Mouse (Mus musculus) liver, embryonic 14.5 days (tissue): ENCODE data around the gene Cyp2s1. TPM values are rescaled to one million over a fixed set of nuclear protein-coding genes. Genes with fewer than 3 reads are reported as not detected.

ENCODE experiments used
- ATAC-seq: fragments of 200-750 bp; cut with Nextera tagmentation; 2 replicates; pipeline ENCODE4 v1.8.0; 2017; ENCODE audit warnings: moderate number of reproducible peaks, mild to moderate bottlenecking, moderate library complexity; ENCODE audit not compliant: insufficient read depth
- DNase-seq, 3 experiments: peaks; one replicate each; pipeline ENCODE4 v3.0.0-alpha.2; 2012 to 2013; ENCODE audit warnings: low read depth in 3 of 3, low spot score in 3 of 3
- H3K27ac ChIP-seq: fragments of 300-500 bp; sonication (generic); 2 replicates; pipeline ENCODE4 v1.5.1; 2014; ENCODE audit warnings: moderate library complexity, mild to moderate bottlenecking, control low read depth, inconsistent platforms
- H3K27me3 ChIP-seq: fragments of 300-500 bp; sonication (generic); 2 replicates; pipeline ENCODE4 v1.6.1; 2014; ENCODE audit warnings: mild to moderate bottlenecking, low read length, moderate library complexity; ENCODE audit not compliant: control insufficient read depth, insufficient read depth
- H3K36me3 ChIP-seq: fragments of 300-500 bp; sonication (generic); replicated peaks from 2 replicates; pipeline ENCODE4 v1.6.1; 2014; ENCODE audit warnings: low read depth; ENCODE audit not compliant: control insufficient read depth, insufficient read depth
- H3K4me1 ChIP-seq, 2 experiments: fragments of 200-500 bp in 1 of 2; fragments of 300-500 bp in 1 of 2; sonication (generic) in 1 of 2; replicated peaks; 2 replicates each; pipeline ENCODE4 v1.6.1; 2012 to 2014; ENCODE audit warnings: antibody characterized with exemption in 1 of 2, inconsistent platforms in 1 of 2, low read length in 1 of 2; ENCODE audit not compliant: control insufficient read depth in 2 of 2, insufficient read depth in 2 of 2
- H3K4me2 ChIP-seq: fragments of 300-500 bp; sonication (generic); 2 replicates; pipeline ENCODE4 v1.6.1; 2014; ENCODE audit warnings: low read depth, mild to moderate bottlenecking, control low read depth, moderate library complexity
- H3K4me3 ChIP-seq, 2 experiments: fragments of 200-500 bp in 1 of 2; fragments of 300-500 bp in 1 of 2; sonication (generic) in 1 of 2; 2 replicates each; pipeline ENCODE4 v1.5.1; 2012 to 2014; ENCODE audit warnings: low read depth in 2 of 2, low read length in 2 of 2, mild to moderate bottlenecking in 2 of 2, control low read depth in 1 of 2, inconsistent platforms in 1 of 2, moderate library complexity in 1 of 2; ENCODE audit not compliant: insufficient read depth in 1 of 2
- H3K9ac ChIP-seq: fragments of 300-500 bp; sonication (generic); replicated peaks from 2 replicates; pipeline ENCODE4 v1.6.1; 2014; ENCODE audit warnings: mild to moderate bottlenecking, control low read depth, moderate library complexity
- H3K9me3 ChIP-seq: fragments of 300-500 bp; sonication (generic); 2 replicates; pipeline ENCODE4 v1.6.1; 2016; ENCODE audit warnings: low read length, mixed read lengths; ENCODE audit not compliant: control insufficient read depth
- CTCF ChIP-seq: IDR thresholded peaks from 2 replicates; pipeline ENCODE4 v1.5.1; 2016; ENCODE audit warnings: antibody characterized with exemption, low read depth, control low read depth
- EP300 ChIP-seq: IDR thresholded peaks from 2 replicates; pipeline ENCODE4 v1.6.1; 2016; ENCODE audit warnings: antibody characterized with exemption, low read depth
- WGBS: fragments of 180-500 bp; shearing (Covaris S2); extraction: QIAGEN DNeasy Blood & Tissue Kit; methylation state at CpG from one replicate; pipeline ENCODE4 v1.1.7; 2014; ENCODE audit not compliant: insufficient replicate concordance; 5-methylcytosine and 5-hydroxymethylcytosine counted together
- polyA plus RNA-seq, 2 experiments: library from polyadenylated mRNA; depleted of rRNA in 1 of 2; stranded (reverse) in 1 of 2; unstranded in 1 of 2; fragments of >200 nt; fragmentation: Nextera tagmentation in 1 of 2; extraction: Ambion mirVana in 1 of 2; gene quantifications; 2 replicates each; pipeline versions ENCODE4 v1.2.1 to v1.2.3; 2012 to 2014

Cyp2s1 gene
- polyA plus RNA-seq, 2 experiments: 0.22 to 0.52 TPM

- ATAC-seq (peak; percentile 21; the same call in 1 of the 2 replicates), DNase-seq (no peak)
- WGBS: 31% methylated on average over 24 of the region's 24 CpGs
- peaks cover 0 to 7% of the 10 kb centered on the region in 2 experiments; a peak in 1 of 4 replicates for H3K4me1 ChIP-seq
- no peak for TF ChIP-seq CTCF
- TF ChIP-seq EP300: no peak
- no peak overlapping the region for H3K4me3 ChIP-seq
- H3K27me3 ChIP-seq: no peaks in the 10 kb centered on the region
- peak overlapping the region; percentile 22; the same call in 1 of the 2 replicates for H3K4me2 ChIP-seq
- H3K36me3 ChIP-seq: no peaks in the 10 kb centered on the region
- no peaks in the 10 kb centered on the region; the same call in 1 of the 2 replicates for H3K9me3 ChIP-seq
- no peak overlapping the region; the same call in 1 of the 2 replicates for H3K9ac ChIP-seq
- no peak overlapping the region for H3K27ac ChIP-seq
Observed at GRCm38 (mm10) chr7:25802241-25803125, 14.2 kb downstream of the Cyp2s1 start.

- ATAC-seq (no peak), DNase-seq (no peak)
- 67% methylated on average over 6 of the region's 6 CpGs for WGBS
- Histone ChIP-seq H3K36me3 (no peaks in the 10 kb centered on the region), H3K27ac (no peak overlapping the region), H3K9me3 (no peaks in the 10 kb centered on the region; the same call in 1 of the 2 replicates), H3K4me2 (no peak overlapping the region), H3K4me1 (peaks cover 0 to 7% of the 10 kb centered on the region in 2 experiments; a peak in 1 of 4 replicates), H3K4me3 (no peak overlapping the region), H3K27me3 (no peaks in the 10 kb centered on the region), H3K9ac (no peak overlapping the region)
- TF ChIP-seq CTCF: no peak
- no peak for TF ChIP-seq EP300
Observed at GRCm38 (mm10) chr7:25801031-25801430, 15.7 kb downstream of the Cyp2s1 start.

- Histone ChIP-seq H3K9ac (no peak overlapping the region), H3K27me3 (no peaks in the 10 kb centered on the region), H3K4me2 (no peak overlapping the region), H3K4me3 (no peak overlapping the region), H3K27ac (no peak overlapping the region), H3K36me3 (no peaks in the 10 kb centered on the region), H3K9me3 (no peaks in the 10 kb centered on the region; the same call in 1 of the 2 replicates), H3K4me1 (peaks cover 0 to 7% of the 10 kb centered on the region in 2 experiments; a peak in 1 of 4 replicates)
- no peak for DNase-seq
- no peak for ATAC-seq
- TF ChIP-seq EP300: no peak
- no peak for TF ChIP-seq CTCF
- 56% methylated on average over 1 of the region's 1 CpGs for WGBS
Observed at GRCm38 (mm10) chr7:25799369-25799768, 17.3 kb downstream of the Cyp2s1 start.

GRCm38 (mm10) chr7:25798540-25798939, 18.2 kb downstream of the Cyp2s1 start:
- Histone ChIP-seq H3K4me1 (peaks cover 0 to 7% of the 10 kb centered on the region in 2 experiments; a peak in 1 of 4 replicates), H3K4me3 (no peak overlapping the region), H3K27me3 (no peaks in the 10 kb centered on the region), H3K9me3 (no peaks in the 10 kb centered on the region; the same call in 1 of the 2 replicates), H3K4me2 (no peak overlapping the region), H3K9ac (no peak overlapping the region), H3K27ac (no peak overlapping the region), H3K36me3 (no peaks in the 10 kb centered on the region)
- 68% methylated on average over 2 of the region's 2 CpGs for WGBS
- TF ChIP-seq EP300 (no peak), CTCF (peak; percentile 63)
- DNase-seq: no peak
- no peak for ATAC-seq

- 60% methylated on average over 8 of the region's 8 CpGs for WGBS
- H3K27me3 ChIP-seq: no peaks in the 10 kb centered on the region
Observed at GRCm38 (mm10) chr7:25794775-25795174, 21.9 kb downstream of the Cyp2s1 start.

More at GRCm38 (mm10) chr7:25794775-25795174, 21.9 kb downstream of the Cyp2s1 start:
- no peak overlapping the region for H3K27ac ChIP-seq
- H3K4me1 ChIP-seq: peaks cover 0 to 4% of the 10 kb centered on the region in 2 experiments; a peak in 1 of 4 replicates
- H3K36me3 ChIP-seq: no peaks in the 10 kb centered on the region
- ATAC-seq: no peak
- H3K9me3 ChIP-seq: no peaks in the 10 kb centered on the region; the same call in 1 of the 2 replicates
- no peak for DNase-seq
- no peak overlapping the region for H3K4me3 ChIP-seq
- no peak for TF ChIP-seq EP300
- no peak for TF ChIP-seq CTCF
- H3K9ac ChIP-seq: no peak overlapping the region
- no peak overlapping the region for H3K4me2 ChIP-seq
